Comparison of ENCODE assay signal across 9 mouse cellular contexts in genomic region chr7:38251494-38252216, GRCm38 (mm10). TPM values are rescaled to one million over a fixed set of nuclear protein-coding genes. Genes with fewer than 3 reads are reported as not detected.
DNase-seq lines count a peak whose midpoint lies in the region; ATAC-seq lines count a peak whose summit lies in the region.
"Had no signal": no experiment of that assay in that cellular context is flagged by ENCODE, and none has a peak within 500 bp of the region (broad histone marks: within the 10 kb centered on the region; RNA-seq: fewer than 3 reads in every experiment).

No protein-coding gene starts in this region.

- whole genome bisulfite sequencing in hindbrain, embryonic 14.5 days, result 52% methylated on average over 5 of the region's 5 CpGs
- WGBS in hindbrain, embryonic 11.5 days, result 81% methylated on average over 5 of the region's 5 CpGs
- WGBS in forebrain, embryonic 16.5 days, result 14% methylated on average over 5 of the region's 5 CpGs
- WGBS in limb, embryonic 15.5 days, result 19% methylated on average over 5 of the region's 5 CpGs

- no peak overlapping the region for H3K4me2 ChIP-seq in hindbrain, embryonic 14.5 days (replicated peaks)
- no peak overlapping the region for H3K4me2 ChIP-seq in hindbrain, embryonic 11.5 days (replicated peaks; ENCODE audit: low read depth, low read length)
- H3K4me2 ChIP-seq in forebrain, embryonic 16.5 days (ENCODE audit: low read length), result no peak overlapping the region
- no peak overlapping the region for H3K4me2 ChIP-seq in limb, embryonic 15.5 days
- H3K4me2 ChIP-seq: embryonic facial prominence, embryonic 13.5 days had no signal

- no peak overlapping the region for H3K27ac ChIP-seq in hindbrain, embryonic 14.5 days
- H3K27ac ChIP-seq in hindbrain, embryonic 11.5 days (ENCODE audit: low read depth, low read length), result no peak overlapping the region
- peak overlapping the region; percentile 69 for H3K27ac ChIP-seq in forebrain, embryonic 16.5 days (ENCODE audit: low read length)
- H3K27ac ChIP-seq in limb, embryonic 15.5 days, result 0 out of 2 replicates have a peak overlapping the region, but pooled peaks have one; percentile 2
- H3K27ac ChIP-seq: embryonic facial prominence, embryonic 13.5 days had no signal

- H3K9me3 ChIP-seq in hindbrain, embryonic 14.5 days (ENCODE audit: control insufficient read depth, low read length), result no peaks in the 10 kb centered on the region
- H3K9me3 ChIP-seq in hindbrain, embryonic 11.5 days (ENCODE audit: control insufficient read depth, low read length), result no peaks in the 10 kb centered on the region
- H3K9me3 ChIP-seq in forebrain, embryonic 16.5 days (ENCODE audit: control insufficient read depth, low read length), result no peaks in the 10 kb centered on the region
- no peaks in the 10 kb centered on the region for H3K9me3 ChIP-seq in limb, embryonic 15.5 days
- H3K9me3 ChIP-seq: embryonic facial prominence, embryonic 13.5 days had no signal

- H3K4me3 ChIP-seq in hindbrain, embryonic 14.5 days (replicated peaks; ENCODE audit: low read length), result no peak overlapping the region
- H3K4me3 ChIP-seq in hindbrain, embryonic 11.5 days (ENCODE audit: low read depth, low read length), result no peak overlapping the region
- H3K4me3 ChIP-seq in forebrain, embryonic 16.5 days (replicated peaks; ENCODE audit: low read length), result no peak overlapping the region
- no peak overlapping the region for H3K4me3 ChIP-seq in limb, embryonic 15.5 days
- H3K4me3 ChIP-seq: embryonic facial prominence, embryonic 13.5 days had no signal

- H3K9ac ChIP-seq in hindbrain, embryonic 14.5 days, result no peak overlapping the region
- no peak overlapping the region for H3K9ac ChIP-seq in hindbrain, embryonic 11.5 days (ENCODE audit: low read depth, low read length)
- peak overlapping the region; percentile 38 for H3K9ac ChIP-seq in forebrain, embryonic 16.5 days (replicated peaks; ENCODE audit: low read depth, low read length)
- no peak overlapping the region for H3K9ac ChIP-seq in limb, embryonic 15.5 days
- H3K9ac ChIP-seq: embryonic facial prominence, embryonic 13.5 days had no signal

- peak; percentile 40; the same call in 1 of the 2 replicates for ATAC-seq in hindbrain, embryonic 14.5 days (ENCODE audit: low FRiP score)
- ATAC-seq in hindbrain, embryonic 11.5 days (ENCODE audit: low FRiP score), result no peak
- peak; percentile 83 for ATAC-seq in forebrain, embryonic 16.5 days
- no peak; the same call in 1 of the 2 replicates for ATAC-seq in limb, embryonic 15.5 days (ENCODE audit: insufficient number of reproducible peaks, low FRiP score, low TSS enrichment, low read depth)
- ATAC-seq: Patski had no signal

- DNase-seq in hindbrain, embryonic 14.5 days (ENCODE audit: low spot score), result no peak
- no peak for DNase-seq in hindbrain, embryonic 11.5 days (ENCODE audit: low spot score)
- peak; percentile 45 to 47 for DNase-seq in right cerebral cortex, postnatal 10 days (ENCODE audit: low spot score in 2 of 2)
- no peak for DNase-seq in right cerebral cortex, postnatal 36 days (ENCODE audit: low spot score in 2 of 2)
- no peak for DNase-seq in thymus, postnatal 0 days (ENCODE audit: low spot score)

- H3K27me3 ChIP-seq in hindbrain, embryonic 14.5 days (ENCODE audit: control insufficient read depth, insufficient read depth, low read length), result no peaks in the 10 kb centered on the region
- H3K27me3 ChIP-seq in hindbrain, embryonic 11.5 days (ENCODE audit: control insufficient read depth, insufficient read depth, low read length), result no peaks in the 10 kb centered on the region
- H3K27me3 ChIP-seq in forebrain, embryonic 16.5 days (replicated peaks; ENCODE audit: control insufficient read depth, insufficient read depth, low read length), result no peaks in the 10 kb centered on the region
- no peaks in the 10 kb centered on the region for H3K27me3 ChIP-seq in limb, embryonic 15.5 days
- H3K27me3 ChIP-seq: embryonic facial prominence, embryonic 13.5 days; Patski had no signal

- H3K36me3 ChIP-seq in hindbrain, embryonic 14.5 days (replicated peaks; ENCODE audit: control insufficient read depth, insufficient read depth), result no peaks in the 10 kb centered on the region
- H3K36me3 ChIP-seq in hindbrain, embryonic 11.5 days (ENCODE audit: control insufficient read depth, insufficient read depth, low read length), result no peaks in the 10 kb centered on the region
- no peaks in the 10 kb centered on the region for H3K36me3 ChIP-seq in forebrain, embryonic 16.5 days (ENCODE audit: control insufficient read depth, insufficient read depth)
- no peaks in the 10 kb centered on the region for H3K36me3 ChIP-seq in limb, embryonic 15.5 days
- H3K36me3 ChIP-seq: embryonic facial prominence, embryonic 13.5 days had no signal

- no peaks in the 10 kb centered on the region for H3K4me1 ChIP-seq in hindbrain, embryonic 14.5 days (replicated peaks; ENCODE audit: control insufficient read depth, insufficient read depth, low read length)
- no peaks in the 10 kb centered on the region for H3K4me1 ChIP-seq in hindbrain, embryonic 11.5 days (replicated peaks; ENCODE audit: control insufficient read depth, insufficient read depth, low read length)
- peaks cover 13% of the 10 kb centered on the region for H3K4me1 ChIP-seq in forebrain, embryonic 16.5 days (replicated peaks; ENCODE audit: control insufficient read depth, insufficient read depth, low read length)
- H3K4me1 ChIP-seq in limb, embryonic 15.5 days, result no peaks in the 10 kb centered on the region
- H3K4me1 ChIP-seq: embryonic facial prominence, embryonic 13.5 days had no signal

RNA-seq across cellular contexts. Expression of gene Pop4, which starts 19.6 kb away (rescaled TPM):
- 77.8 and 81.9 TPM in 2 replicates for polyA plus RNA-seq in hindbrain, embryonic 14.5 days (2014; fragmentation: Nextera tagmentation; extraction: Ambion mirVana)
- 102 and 105 TPM in 2 replicates for polyA plus RNA-seq in hindbrain, embryonic 11.5 days (2014; fragmentation: Nextera tagmentation; extraction: Ambion mirVana)
- polyA plus RNA-seq in forebrain, embryonic 16.5 days (2015; fragmentation: Nextera tagmentation; extraction: Ambion mirVana), result 88.1 and 91.0 TPM in 2 replicates
- 54.6 and 55.0 TPM in 2 replicates for polyA plus RNA-seq in limb, embryonic 15.5 days (2015; fragmentation: Nextera tagmentation; extraction: Ambion mirVana)
- polyA plus RNA-seq in thymus, postnatal 0 days (2015; fragmentation: Nextera tagmentation; extraction: Ambion mirVana), result 57.9 and 58.9 TPM in 2 replicates

RNA-seq across cellular contexts. Expression of gene Plekhf1, which starts 23.8 kb away (rescaled TPM):
- polyA plus RNA-seq in hindbrain, embryonic 14.5 days (2014; fragmentation: Nextera tagmentation; extraction: Ambion mirVana), result 0.66 and 0.90 TPM in 2 replicates
- polyA plus RNA-seq in hindbrain, embryonic 11.5 days (2014; fragmentation: Nextera tagmentation; extraction: Ambion mirVana), result 1.6 and 1.9 TPM in 2 replicates
- polyA plus RNA-seq in forebrain, embryonic 16.5 days (2015; fragmentation: Nextera tagmentation; extraction: Ambion mirVana), result 0.42 and 0.71 TPM in 2 replicates
- polyA plus RNA-seq in limb, embryonic 15.5 days (2015; fragmentation: Nextera tagmentation; extraction: Ambion mirVana), result 5.4 and 7.2 TPM in 2 replicates
- polyA plus RNA-seq in thymus, postnatal 0 days (2015; fragmentation: Nextera tagmentation; extraction: Ambion mirVana), result 8.1 and 8.8 TPM in 2 replicates

Comparison
In these comparisons a context has a peak if more than half of its experiments do, and no peak if none do; other contexts are left out.
1. ATAC-seq: peak in hindbrain, embryonic 14.5 days (single experiment) and forebrain, embryonic 16.5 days (single experiment); none in hindbrain, embryonic 11.5 days (single experiment) and limb, embryonic 15.5 days (single experiment).
2. DNase-seq: peak in right cerebral cortex, postnatal 10 days (2 of 2); none in hindbrain, embryonic 14.5 days (single experiment), hindbrain, embryonic 11.5 days (single experiment), right cerebral cortex, postnatal 36 days (0 of 2) and thymus, postnatal 0 days (single experiment).
3. H3K27ac ChIP-seq: peak in forebrain, embryonic 16.5 days (single experiment) and limb, embryonic 15.5 days (single experiment); none in hindbrain, embryonic 14.5 days (single experiment) and hindbrain, embryonic 11.5 days (single experiment).